Mouse (Mus musculus): ENCODE results near the gene 2010300C02Rik.

DNA sequence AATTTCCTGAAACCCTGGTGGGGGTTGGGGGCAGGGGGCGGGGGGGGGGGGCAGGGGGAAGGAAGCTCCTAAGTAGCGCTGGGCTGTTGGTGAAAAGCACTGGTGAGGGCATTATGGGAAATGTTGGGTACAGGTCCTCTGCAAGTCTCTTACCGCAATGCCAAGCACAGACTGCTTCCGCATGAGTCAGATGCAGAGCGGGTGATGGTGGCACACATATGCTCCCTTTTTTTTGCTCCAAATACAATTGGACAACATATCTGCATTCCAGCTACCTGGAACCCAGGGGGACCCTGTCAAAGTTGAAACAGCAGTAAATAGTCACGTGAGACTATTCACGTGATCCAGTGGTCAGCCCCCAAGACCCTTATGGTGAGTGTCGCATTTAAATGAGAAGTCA, 7.3 kb upstream of the 2010300C02Rik start:
- no peak for TF ChIP-seq EP300 (IDR thresholded peaks at IDR 0.05)
- no peak for TF ChIP-seq CTCF (IDR thresholded peaks at IDR 0.05)
